Mouse (Mus musculus): Measurements from ENCODE around the gene Gm21750.
"Not testable (repeated sequence)": the region's sequence is repeated elsewhere in the genome, so short reads cannot be mapped to it uniquely, and the experiment has no call there.

The Gm21750 gene

DNA sequence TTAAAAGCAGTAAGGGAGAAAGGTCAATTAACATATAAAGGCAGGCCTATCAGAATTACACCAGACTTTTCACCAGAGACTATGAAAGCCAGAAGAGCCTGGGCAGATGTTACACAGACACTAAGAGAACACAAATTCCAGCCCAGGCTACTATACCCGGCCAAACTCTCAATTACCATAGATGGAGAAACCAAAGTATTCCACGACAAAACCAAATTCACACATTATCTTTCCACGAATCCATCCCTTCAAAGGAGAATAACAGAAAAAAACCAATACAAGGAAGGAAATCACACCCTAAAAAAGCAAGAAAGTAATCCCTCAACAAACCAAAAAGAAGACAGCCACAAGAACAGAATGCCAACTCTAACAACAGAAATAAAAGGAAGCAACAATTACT, at the start of gene Gm21750:
TSS of gene Gm21750 (plus strand) at position 301 of the 400 bp plus-strand sequence.
- in situ Hi-C loops (cut with MboI; ENCODE audit: low pct_unique_long_range_greater_than_20kb in 1 of 2, low sequenced_read_pairs in 2 of 2, unreplicated experiment in 1 of 2), result not testable (repeated sequence)

GRCm38 (mm10) chr14:73614961-73615360, 46.1 kb upstream of the Gm21750 start:
- in situ Hi-C loops (cut with MboI; ENCODE audit: low pct_unique_long_range_greater_than_20kb in 1 of 2, low sequenced_read_pairs in 2 of 2, unreplicated experiment in 1 of 2), result not testable (repeated sequence)

- in situ Hi-C loops (cut with MboI; ENCODE audit: low pct_unique_long_range_greater_than_20kb in 1 of 2, low sequenced_read_pairs in 2 of 2, unreplicated experiment in 1 of 2), result no loop called here
Measured at GRCm38 (mm10) chr14:73620880-73621279, 40.1 kb upstream of the Gm21750 start.

DNA sequence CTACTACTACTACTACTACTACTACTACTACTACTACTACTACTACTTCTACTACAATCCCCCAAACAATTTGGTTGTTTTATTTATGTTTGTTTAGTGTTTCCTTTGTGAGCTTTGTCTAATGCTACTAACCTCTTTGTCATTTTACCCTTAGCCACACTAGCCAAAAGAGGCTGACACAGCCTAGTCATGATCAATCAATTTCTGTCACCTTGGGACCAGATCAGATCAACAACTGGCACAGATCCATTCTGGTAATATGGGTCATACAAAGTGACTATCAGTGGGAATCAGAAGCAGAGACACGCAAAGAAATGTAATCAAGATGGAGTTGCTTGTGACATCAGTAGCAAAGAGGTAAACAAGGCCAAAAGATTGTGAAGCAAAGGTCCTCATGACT, 38.0 kb upstream of the Gm21750 start:
- in situ Hi-C loops (cut with MboI; ENCODE audit: low pct_unique_long_range_greater_than_20kb in 1 of 2, low sequenced_read_pairs in 2 of 2, unreplicated experiment in 1 of 2), result no loop called here

- in situ Hi-C loops (cut with MboI; ENCODE audit: low pct_unique_long_range_greater_than_20kb in 1 of 2, low sequenced_read_pairs in 2 of 2, unreplicated experiment in 1 of 2), result no loop called here
Measured at GRCm38 (mm10) chr14:73625469-73625868, 35.6 kb upstream of the Gm21750 start.

DNA sequence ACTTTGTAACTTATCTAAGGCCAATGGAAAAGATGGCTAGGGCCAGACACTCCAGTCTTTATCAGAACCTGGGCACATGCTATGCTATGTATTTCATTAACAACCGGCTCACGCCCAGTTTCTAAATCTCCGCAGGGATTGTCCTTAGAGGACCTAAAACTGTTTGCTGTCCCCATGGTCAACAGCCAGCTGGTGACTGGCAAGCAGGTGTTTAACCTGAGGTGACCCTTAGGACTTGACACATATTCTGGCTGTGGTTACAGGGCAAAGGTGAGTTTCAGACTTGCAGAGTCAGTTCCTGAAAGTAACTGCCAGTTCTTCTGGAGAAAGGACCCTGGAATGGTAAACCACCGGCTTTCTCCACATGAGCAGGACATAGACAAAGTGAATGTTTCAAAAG, 29.5 kb upstream of the Gm21750 start:
- in situ Hi-C loops (cut with MboI; ENCODE audit: low pct_unique_long_range_greater_than_20kb in 1 of 2, low sequenced_read_pairs in 2 of 2, unreplicated experiment in 1 of 2), result no loop called here

GRCm38 (mm10) chr14:73632648-73633263, 28.3 kb upstream of the Gm21750 start:
- in situ Hi-C loops (cut with MboI; ENCODE audit: low pct_unique_long_range_greater_than_20kb in 1 of 2, low sequenced_read_pairs in 2 of 2, unreplicated experiment in 1 of 2), result no loop called here

DNA sequence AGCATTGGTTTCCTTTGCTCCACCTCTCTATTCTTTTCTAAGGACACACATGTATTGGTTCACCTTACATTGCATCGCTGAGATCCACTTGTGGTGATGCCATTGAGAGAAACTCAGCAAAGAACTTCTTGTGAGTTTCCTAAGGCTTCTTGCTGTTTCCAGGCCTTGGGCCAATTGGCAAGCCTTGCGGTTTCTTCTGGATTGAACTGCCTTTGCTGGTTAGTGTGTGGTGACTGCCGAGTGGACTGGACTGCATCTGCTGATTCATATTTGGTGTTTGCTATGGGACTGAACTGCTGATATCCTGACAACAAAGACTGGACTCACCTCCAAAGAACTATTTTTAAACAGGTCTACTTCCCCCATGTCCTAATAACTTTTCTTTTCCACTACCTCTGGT, 26.7 kb upstream of the Gm21750 start:
- in situ Hi-C loops (cut with MboI; ENCODE audit: low pct_unique_long_range_greater_than_20kb in 1 of 2, low sequenced_read_pairs in 2 of 2, unreplicated experiment in 1 of 2), result no loop called here

DNA sequence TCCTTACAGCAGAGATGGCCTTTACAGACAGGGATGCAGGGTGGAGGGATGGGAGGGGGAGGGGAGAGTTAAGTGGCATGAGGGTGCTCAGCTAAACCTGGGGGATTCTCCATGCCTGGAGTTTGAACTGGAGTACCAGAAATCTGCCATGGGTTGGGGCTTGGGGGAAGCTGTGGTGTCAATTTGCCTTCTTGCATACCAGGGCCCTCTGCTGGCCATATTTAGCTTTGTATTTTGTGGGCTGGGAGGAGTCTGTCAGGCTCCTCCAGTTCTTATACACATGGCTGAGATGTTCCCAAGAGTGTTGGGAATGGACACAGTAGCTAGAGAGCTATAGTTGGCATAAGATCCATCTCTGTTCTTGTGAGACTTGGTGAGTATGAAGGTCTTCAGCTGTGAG, 23.6 kb upstream of the Gm21750 start:
- in situ Hi-C loops (cut with MboI; ENCODE audit: low pct_unique_long_range_greater_than_20kb in 1 of 2, low sequenced_read_pairs in 2 of 2, unreplicated experiment in 1 of 2), result no loop called here

GRCm38 (mm10) chr14:73650179-73650578, 10.8 kb upstream of the Gm21750 start:
- in situ Hi-C loops (cut with MboI; ENCODE audit: low pct_unique_long_range_greater_than_20kb in 1 of 2, low sequenced_read_pairs in 2 of 2, unreplicated experiment in 1 of 2), result no loop called here

DNA sequence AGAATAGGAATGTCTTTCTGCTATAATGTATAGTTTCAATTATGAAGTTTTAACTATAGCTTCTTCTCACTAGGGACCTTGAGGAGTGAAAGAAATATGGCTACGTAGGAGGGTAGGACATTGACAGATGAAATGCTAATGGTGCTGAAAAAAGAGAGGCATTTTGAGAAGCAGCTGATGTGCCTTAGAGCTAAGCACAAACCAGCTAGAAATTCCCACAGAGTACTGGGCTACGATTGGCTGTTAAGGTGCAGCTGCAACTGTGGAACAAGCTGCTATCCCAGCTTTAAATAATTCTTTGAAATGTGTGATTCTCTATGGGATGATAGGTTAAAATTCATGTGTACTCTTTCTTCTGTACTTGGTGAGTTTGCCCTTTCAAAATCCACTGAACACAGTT, 9.1 kb downstream of the Gm21750 start:
- in situ Hi-C loops (cut with MboI; ENCODE audit: low pct_unique_long_range_greater_than_20kb in 1 of 2, low sequenced_read_pairs in 2 of 2, unreplicated experiment in 1 of 2), result no loop called here

GRCm38 (mm10) chr14:73687726-73688125, 26.7 kb downstream of the Gm21750 start:
- in situ Hi-C loops (cut with MboI; ENCODE audit: low pct_unique_long_range_greater_than_20kb in 1 of 2, low sequenced_read_pairs in 2 of 2, unreplicated experiment in 1 of 2), result no loop called here

GRCm38 (mm10) chr14:73688427-73688826, 27.4 kb downstream of the Gm21750 start:
- in situ Hi-C loops (cut with MboI; ENCODE audit: low pct_unique_long_range_greater_than_20kb in 1 of 2, low sequenced_read_pairs in 2 of 2, unreplicated experiment in 1 of 2), result no loop called here

DNA sequence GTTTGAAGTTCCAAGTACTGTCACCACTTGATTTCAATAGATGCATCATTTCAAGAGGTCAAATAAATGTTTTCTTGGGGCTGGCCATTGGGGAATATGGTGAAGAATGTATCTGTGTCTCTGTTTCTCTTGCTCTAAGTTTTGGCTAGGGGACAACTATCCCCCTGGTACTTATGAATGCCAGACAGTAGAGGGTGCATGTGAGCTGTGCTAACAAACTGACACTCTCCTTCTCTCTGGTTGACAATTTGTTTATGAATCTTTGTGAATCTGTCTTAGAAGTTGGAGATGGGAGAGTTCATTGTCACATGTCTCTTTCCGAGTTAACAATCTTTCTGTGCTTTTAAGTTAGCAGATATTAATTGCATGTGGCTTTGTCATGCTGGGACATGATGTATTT, 39.2 kb downstream of the Gm21750 start:
- in situ Hi-C loops (cut with MboI; ENCODE audit: low pct_unique_long_range_greater_than_20kb in 1 of 2, low sequenced_read_pairs in 2 of 2, unreplicated experiment in 1 of 2), result no loop called here

- in situ Hi-C loops (cut with MboI; ENCODE audit: low pct_unique_long_range_greater_than_20kb in 1 of 2, low sequenced_read_pairs in 2 of 2, unreplicated experiment in 1 of 2), result no loop called here
Measured at GRCm38 (mm10) chr14:73709412-73710110, 48.5 kb downstream of the Gm21750 start.
